Mouse (Mus musculus): ENCODE data around the gene Schip1. TPM values are rescaled to one million over a fixed set of nuclear protein-coding genes. Genes with fewer than 3 reads are reported as not detected.
A peak's percentile ranks its signal among the peaks of the same experiment; 100 is the strongest.

The Schip1 gene
- polyA plus RNA-seq, 1 experiment from 2014 or later = 165 TPM

DNA sequence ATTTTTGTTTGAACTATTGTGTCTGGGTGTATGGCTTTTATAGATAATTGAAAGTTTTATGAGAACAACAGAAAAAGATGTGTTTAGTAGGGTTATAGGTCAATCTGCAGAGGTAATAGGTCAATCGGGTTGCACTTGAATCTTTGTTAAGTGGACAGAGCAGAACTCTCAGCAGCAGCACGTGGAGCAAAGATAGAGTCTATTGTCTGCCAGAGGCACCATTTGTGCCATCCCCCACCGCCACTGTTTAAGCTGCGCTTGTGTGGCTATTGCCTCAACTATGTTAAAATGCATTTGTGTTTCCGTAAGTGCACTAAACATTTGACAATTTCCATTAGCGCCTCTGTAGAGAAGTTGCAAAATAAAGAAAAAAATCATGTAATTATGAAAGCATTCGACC lies 335.5 kb downstream of the Schip1 start:
- ATAC-seq = no peak
- H3K9ac ChIP-seq (ENCODE audit: low read length) = no peak overlapping the region

DNA sequence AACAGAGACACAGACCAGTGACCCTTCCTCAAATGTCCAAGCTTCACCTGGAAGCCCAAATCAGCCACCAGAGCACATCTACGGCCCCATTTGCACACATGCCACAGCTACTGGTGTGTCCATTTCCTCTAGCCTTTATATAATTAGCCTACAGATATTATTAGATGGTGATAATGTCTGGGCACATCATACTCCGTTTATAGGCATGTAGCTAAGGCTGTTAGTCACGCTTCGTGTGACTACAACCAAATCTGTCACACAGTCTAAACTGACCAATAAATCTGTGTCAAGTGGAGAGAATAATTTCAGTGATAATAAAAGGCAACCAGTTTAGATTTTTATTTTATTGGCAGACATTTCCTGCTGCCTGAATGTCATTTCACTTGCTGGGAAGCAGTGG lies 338.7 kb downstream of the Schip1 start:
- Histone ChIP-seq H3K4me3 (ENCODE audit: low read depth, low read length) (no peak overlapping the region), H3K9ac (ENCODE audit: low read length) (no peak overlapping the region), H3K27ac (ENCODE audit: low read depth, low read length) (no peak overlapping the region), H3K27me3 (replicated peaks; ENCODE audit: control insufficient read depth, insufficient read depth, low read length) (no peaks in the 10 kb centered on the region), H3K9me3 (replicated peaks; ENCODE audit: control insufficient read depth, low read length) (no peaks in the 10 kb centered on the region), H3K36me3 (ENCODE audit: control insufficient read depth, insufficient read depth, low read length) (no peaks in the 10 kb centered on the region), H3K4me2 (ENCODE audit: low read length) (no peak overlapping the region), H3K4me1 (ENCODE audit: control insufficient read depth, insufficient read depth, low read length) (peaks cover 5% of the 10 kb centered on the region; the same call in 1 of the 2 replicates)
- DNase-seq (ENCODE audit: low spot score) (no peak), ATAC-seq (no peak)
- WGBS = 88% methylated on average over 4 of the region's 4 CpGs

More for the DNA sequence above, 335.5 kb downstream of the Schip1 start:
- Histone ChIP-seq H3K27me3 (replicated peaks; ENCODE audit: control insufficient read depth, insufficient read depth, low read length) (no peaks in the 10 kb centered on the region), H3K4me3 (ENCODE audit: low read depth, low read length) (no peak overlapping the region), H3K27ac (ENCODE audit: low read depth, low read length) (no peak overlapping the region), H3K9me3 (replicated peaks; ENCODE audit: control insufficient read depth, low read length) (no peaks in the 10 kb centered on the region), H3K36me3 (ENCODE audit: control insufficient read depth, insufficient read depth, low read length) (no peaks in the 10 kb centered on the region), H3K4me1 (ENCODE audit: control insufficient read depth, insufficient read depth, low read length) (0 out of 2 replicates have a peak, but pooled peaks cover 3% of the 10 kb centered on the region), H3K4me2 (ENCODE audit: low read length) (no peak overlapping the region)
- peak; percentile 6 for DNase-seq (ENCODE audit: low spot score)
- 76% methylated on average over 7 of the region's 7 CpGs for WGBS

DNA sequence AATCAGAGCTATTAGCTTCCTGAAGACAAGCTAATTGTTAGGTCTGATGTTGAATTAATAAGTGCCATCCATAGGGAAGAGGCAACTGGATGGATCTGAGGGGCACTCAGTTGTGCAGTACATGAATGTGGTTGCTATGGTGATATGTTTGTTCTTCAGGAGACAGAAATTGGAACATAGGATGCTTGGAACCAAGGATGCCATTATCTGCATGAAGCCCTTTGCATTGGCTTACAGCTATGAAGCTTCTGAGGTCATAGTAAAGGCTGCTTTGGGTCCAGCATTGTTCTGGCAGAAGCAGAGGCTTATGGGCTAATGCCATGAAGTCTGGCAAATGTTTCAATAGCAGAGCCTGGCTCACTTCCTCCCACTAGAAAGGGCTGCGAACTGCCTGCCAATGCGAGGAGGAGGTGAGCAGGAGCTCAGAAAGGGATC lies 339.2 kb downstream of the Schip1 start:
- H3K27ac ChIP-seq (ENCODE audit: low read depth, low read length) = 0 out of 2 replicates have a peak overlapping the region, but pooled peaks have one; percentile 27
- WGBS = 62% methylated on average over 2 of the region's 2 CpGs

DNA sequence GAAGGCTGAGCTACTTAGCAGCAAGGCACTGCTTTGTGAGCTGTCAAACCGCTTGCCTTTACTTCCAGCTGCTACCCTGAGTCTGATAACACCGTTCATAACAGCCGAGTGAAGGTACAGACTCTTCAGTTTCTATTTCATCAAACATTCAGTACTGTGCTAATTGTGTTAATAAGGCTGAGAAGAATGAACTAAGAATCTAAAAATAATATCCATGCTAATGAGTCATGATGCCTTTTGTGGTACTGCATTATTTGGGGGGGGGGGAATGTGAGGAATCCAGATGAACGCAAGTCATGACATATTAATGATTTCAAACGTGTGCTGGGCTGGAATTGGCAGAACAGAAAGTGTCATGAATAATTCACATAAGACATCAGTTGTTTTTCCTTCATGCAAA lies 341.1 kb downstream of the Schip1 start:
- H3K27ac ChIP-seq (ENCODE audit: low read depth, low read length) = no peak overlapping the region
- 58% methylated on average over 5 of the region's 5 CpGs for WGBS
- no peak overlapping the region for H3K9ac ChIP-seq (ENCODE audit: low read length)
- DNase-seq (ENCODE audit: low spot score) (peak; percentile 11), ATAC-seq (no peak)
- H3K4me1 ChIP-seq (ENCODE audit: control insufficient read depth, insufficient read depth, low read length) = peaks cover 3% of the 10 kb centered on the region; the same call in 1 of the 2 replicates
- no peaks in the 10 kb centered on the region for H3K9me3 ChIP-seq (replicated peaks; ENCODE audit: control insufficient read depth, low read length)
- no peaks in the 10 kb centered on the region for H3K36me3 ChIP-seq (ENCODE audit: control insufficient read depth, insufficient read depth, low read length)
- H3K4me3 ChIP-seq (ENCODE audit: low read depth, low read length) = no peak overlapping the region
- no peak overlapping the region for H3K4me2 ChIP-seq (ENCODE audit: low read length)
- no peaks in the 10 kb centered on the region for H3K27me3 ChIP-seq (replicated peaks; ENCODE audit: control insufficient read depth, insufficient read depth, low read length)

More for the DNA sequence above, 339.2 kb downstream of the Schip1 start:
- peak; percentile 41 for DNase-seq (ENCODE audit: low spot score)
- Histone ChIP-seq H3K36me3 (ENCODE audit: control insufficient read depth, insufficient read depth, low read length) (no peaks in the 10 kb centered on the region), H3K27me3 (replicated peaks; ENCODE audit: control insufficient read depth, insufficient read depth, low read length) (no peaks in the 10 kb centered on the region), H3K4me1 (ENCODE audit: control insufficient read depth, insufficient read depth, low read length) (peaks cover 5% of the 10 kb centered on the region; the same call in 1 of the 2 replicates), H3K4me2 (ENCODE audit: low read length) (no peak overlapping the region), H3K9ac (ENCODE audit: low read length) (no peak overlapping the region), H3K9me3 (replicated peaks; ENCODE audit: control insufficient read depth, low read length) (no peaks in the 10 kb centered on the region), H3K4me3 (ENCODE audit: low read depth, low read length) (no peak overlapping the region)
- ATAC-seq = peak; percentile 51; the same call in 1 of the 2 replicates

DNA sequence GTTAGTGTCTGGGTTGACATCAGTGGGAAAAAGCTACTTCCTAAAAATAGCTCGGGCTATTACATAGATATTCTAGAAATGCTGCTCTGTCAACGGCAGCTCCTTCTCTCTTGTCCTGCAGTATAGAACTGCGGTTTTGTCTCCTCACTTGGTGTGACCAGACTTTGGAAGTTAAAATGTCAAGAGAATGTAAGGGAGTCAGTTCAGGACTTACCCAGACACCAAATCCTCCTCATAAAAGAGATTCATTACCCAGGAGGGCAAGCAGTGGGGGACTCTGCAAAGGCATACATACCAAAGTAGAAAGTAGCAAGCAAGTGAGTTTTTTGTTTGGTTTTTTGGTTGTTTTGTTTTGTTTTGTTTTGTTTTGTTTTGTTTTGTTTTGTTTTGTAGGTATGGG lies 347.7 kb downstream of the Schip1 start:
- Histone ChIP-seq H3K4me2 (ENCODE audit: low read length) (no peak overlapping the region), H3K4me1 (ENCODE audit: control insufficient read depth, insufficient read depth, low read length) (no peaks in the 10 kb centered on the region; the same call in 1 of the 2 replicates), H3K9me3 (replicated peaks; ENCODE audit: control insufficient read depth, low read length) (no peaks in the 10 kb centered on the region), H3K4me3 (ENCODE audit: low read depth, low read length) (no peak overlapping the region), H3K27ac (ENCODE audit: low read depth, low read length) (no peak overlapping the region), H3K27me3 (replicated peaks; ENCODE audit: control insufficient read depth, insufficient read depth, low read length) (no peaks in the 10 kb centered on the region), H3K36me3 (ENCODE audit: control insufficient read depth, insufficient read depth, low read length) (no peaks in the 10 kb centered on the region), H3K9ac (ENCODE audit: low read length) (no peak overlapping the region)
- 91% methylated on average over 3 of the region's 3 CpGs for WGBS
- no peak for ATAC-seq
- DNase-seq (ENCODE audit: low spot score) = no peak

DNA sequence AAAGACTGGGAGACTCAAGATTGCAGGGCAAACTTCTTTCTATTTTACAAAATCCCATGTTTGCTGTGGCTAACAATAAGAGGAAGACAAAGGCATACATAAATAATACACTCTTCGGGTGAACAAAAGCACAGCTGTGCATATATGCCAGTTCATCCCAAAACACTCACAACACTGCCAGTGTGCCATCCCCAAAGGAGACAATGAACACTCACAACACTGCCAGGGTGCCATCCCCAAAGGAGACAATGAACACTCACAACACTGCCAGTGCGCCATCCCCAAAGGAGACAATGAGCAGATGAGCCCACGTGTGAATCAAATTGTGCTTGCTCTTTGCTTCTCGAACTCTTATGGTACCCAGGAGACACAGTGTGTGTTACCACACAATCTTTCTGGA lies 355.2 kb downstream of the Schip1 start:
- H3K36me3 ChIP-seq (ENCODE audit: control insufficient read depth, insufficient read depth, low read length) = no peaks in the 10 kb centered on the region
- H3K4me1 ChIP-seq (ENCODE audit: control insufficient read depth, insufficient read depth, low read length) = no peaks in the 10 kb centered on the region
- no peak for ATAC-seq
- no peak for DNase-seq (ENCODE audit: low spot score)
- H3K9ac ChIP-seq (ENCODE audit: low read length) = no peak overlapping the region
- H3K9me3 ChIP-seq (replicated peaks; ENCODE audit: control insufficient read depth, low read length) = no peaks in the 10 kb centered on the region
- WGBS = 93% methylated on average over 4 of the region's 4 CpGs
- no peaks in the 10 kb centered on the region for H3K27me3 ChIP-seq (replicated peaks; ENCODE audit: control insufficient read depth, insufficient read depth, low read length)
- H3K4me2 ChIP-seq (ENCODE audit: low read length) = no peak overlapping the region
- no peak overlapping the region for H3K27ac ChIP-seq (ENCODE audit: low read depth, low read length)
- H3K4me3 ChIP-seq (ENCODE audit: low read depth, low read length) = no peak overlapping the region

DNA sequence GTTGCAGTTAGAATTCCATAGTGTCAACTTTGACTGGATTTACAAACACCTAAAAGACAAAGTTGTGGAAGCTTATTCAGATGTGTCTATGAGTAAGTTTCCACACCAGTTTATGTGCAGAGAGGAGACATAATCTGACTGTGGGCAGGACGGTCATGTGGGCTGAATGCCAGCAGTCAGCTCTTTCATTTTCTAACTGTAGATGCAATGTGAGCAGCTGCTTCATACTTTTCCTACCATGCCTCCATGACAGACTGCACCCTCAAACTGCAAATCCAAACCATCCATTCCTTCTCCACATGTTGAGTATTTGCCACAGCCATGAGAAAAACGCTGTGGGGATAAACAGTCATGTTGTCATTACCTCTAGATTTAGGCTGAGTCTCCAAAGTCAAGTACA lies 356.3 kb downstream of the Schip1 start:
- no peaks in the 10 kb centered on the region for H3K27me3 ChIP-seq (replicated peaks; ENCODE audit: control insufficient read depth, insufficient read depth, low read length)
- no peak for ATAC-seq
- no peak overlapping the region for H3K9ac ChIP-seq (ENCODE audit: low read length)
- no peak overlapping the region for H3K4me2 ChIP-seq (ENCODE audit: low read length)
- no peak overlapping the region for H3K4me3 ChIP-seq (ENCODE audit: low read depth, low read length)
- 89% methylated on average over 2 of the region's 2 CpGs for WGBS
- no peak overlapping the region for H3K27ac ChIP-seq (ENCODE audit: low read depth, low read length)
- no peaks in the 10 kb centered on the region for H3K36me3 ChIP-seq (ENCODE audit: control insufficient read depth, insufficient read depth, low read length)
- H3K9me3 ChIP-seq (replicated peaks; ENCODE audit: control insufficient read depth, low read length) = no peaks in the 10 kb centered on the region
- H3K4me1 ChIP-seq (ENCODE audit: control insufficient read depth, insufficient read depth, low read length) = no peaks in the 10 kb centered on the region
- DNase-seq (ENCODE audit: low spot score) = no peak

DNA sequence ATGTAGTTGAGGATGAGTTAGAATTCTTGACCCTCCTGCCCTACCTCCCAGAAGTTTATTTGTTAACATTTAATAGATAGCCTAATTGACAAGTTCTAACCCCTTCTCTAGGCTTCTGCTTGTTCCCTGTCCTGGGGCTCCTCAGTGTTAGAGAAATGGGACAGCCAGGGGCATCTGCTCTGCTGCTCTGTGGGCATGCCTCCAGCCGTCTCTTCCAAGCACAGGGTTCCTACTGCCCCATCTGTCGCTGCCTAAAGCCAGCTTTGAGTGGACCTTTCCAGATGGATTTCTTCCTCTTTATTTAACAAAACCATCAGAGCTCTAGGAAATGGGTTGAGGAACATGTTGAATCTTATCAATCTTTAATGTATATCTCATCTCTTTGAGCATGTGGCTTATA lies 357.2 kb downstream of the Schip1 start:
- WGBS = 83% methylated on average over 2 of the region's 2 CpGs
- H3K9ac ChIP-seq (ENCODE audit: low read length) = no peak overlapping the region
- no peaks in the 10 kb centered on the region for H3K4me1 ChIP-seq (ENCODE audit: control insufficient read depth, insufficient read depth, low read length)
- H3K27me3 ChIP-seq (replicated peaks; ENCODE audit: control insufficient read depth, insufficient read depth, low read length) = no peaks in the 10 kb centered on the region
- H3K27ac ChIP-seq (ENCODE audit: low read depth, low read length) = no peak overlapping the region
- DNase-seq (ENCODE audit: low spot score) = no peak
- H3K9me3 ChIP-seq (replicated peaks; ENCODE audit: control insufficient read depth, low read length) = no peaks in the 10 kb centered on the region
- no peak overlapping the region for H3K4me3 ChIP-seq (ENCODE audit: low read depth, low read length)
- no peaks in the 10 kb centered on the region for H3K36me3 ChIP-seq (ENCODE audit: control insufficient read depth, insufficient read depth, low read length)
- H3K4me2 ChIP-seq (ENCODE audit: low read length) = no peak overlapping the region
- ATAC-seq = no peak

DNA sequence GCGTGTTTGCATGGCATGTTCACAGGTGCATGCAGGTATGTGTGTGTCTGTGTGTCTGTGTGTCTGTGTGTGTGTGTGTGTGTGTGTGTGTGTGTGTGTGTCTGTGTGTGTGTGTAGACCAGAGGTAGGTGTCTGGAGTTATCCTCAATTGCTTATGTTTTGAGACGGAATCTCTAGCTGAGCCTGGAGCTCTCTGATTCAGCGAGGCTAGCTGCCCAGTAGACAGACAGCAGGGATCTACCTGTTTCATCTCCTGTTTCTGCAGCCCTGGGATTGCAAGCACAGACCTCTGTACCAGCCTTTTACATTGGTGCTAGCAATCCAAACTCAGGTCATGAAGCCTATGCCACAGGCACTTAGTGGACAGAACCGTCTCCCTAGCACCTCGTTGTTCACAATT lies 363.5 kb downstream of the Schip1 start:
- H3K27me3 ChIP-seq (replicated peaks; ENCODE audit: control insufficient read depth, insufficient read depth, low read length) = no peaks in the 10 kb centered on the region
- H3K4me1 ChIP-seq (ENCODE audit: control insufficient read depth, insufficient read depth, low read length) = no peaks in the 10 kb centered on the region
- no peaks in the 10 kb centered on the region for H3K9me3 ChIP-seq (replicated peaks; ENCODE audit: control insufficient read depth, low read length)
- H3K4me2 ChIP-seq (ENCODE audit: low read length) = no peak overlapping the region
- WGBS = 91% methylated on average over 5 of the region's 5 CpGs
- no peak overlapping the region for H3K27ac ChIP-seq (ENCODE audit: low read depth, low read length)
- H3K4me3 ChIP-seq (ENCODE audit: low read depth, low read length) = no peak overlapping the region
- no peak overlapping the region for H3K9ac ChIP-seq (ENCODE audit: low read length)
- no peaks in the 10 kb centered on the region for H3K36me3 ChIP-seq (ENCODE audit: control insufficient read depth, insufficient read depth, low read length)
- ATAC-seq (no peak), DNase-seq (ENCODE audit: low spot score) (no peak)

All from forebrain, embryonic 14.5 days (tissue).